Mouse (Mus musculus) forebrain, embryonic 13.5 days (tissue): Measurements from ENCODE around the gene Rnf168. TPM values are rescaled to one million over a fixed set of nuclear protein-coding genes. Genes with fewer than 3 reads are reported as not detected.
A peak's percentile ranks its signal among the peaks of the same experiment; 100 is the strongest.

Source experiments
- ATAC-seq: fragments of 200-750 bp; cut with Nextera tagmentation; 2 replicates; pipeline ENCODE4 v1.8.0; 2017
- H3K27ac ChIP-seq: fragments of 300-500 bp; sonication (generic); 2 replicates; pipeline ENCODE4 v1.5.1; 2015; ENCODE audit warnings: inconsistent platforms, mild to moderate bottlenecking, moderate library complexity
- H3K27me3 ChIP-seq: fragments of 300-500 bp; sonication (generic); 2 replicates; pipeline ENCODE4 v1.6.1; 2015; ENCODE audit warnings: mild to moderate bottlenecking, inconsistent platforms
- H3K36me3 ChIP-seq: fragments of 300-500 bp; sonication (generic); 2 replicates; pipeline ENCODE4 v1.6.1; 2015; ENCODE audit warnings: mild to moderate bottlenecking, inconsistent platforms; ENCODE audit not compliant: poor library complexity, severe bottlenecking
- H3K4me1 ChIP-seq: fragments of 300-500 bp; sonication (generic); 2 replicates; pipeline ENCODE4 v1.6.1; 2015; ENCODE audit warnings: inconsistent platforms
- H3K4me2 ChIP-seq: fragments of 300-500 bp; sonication (generic); 2 replicates; pipeline ENCODE4 v1.6.1; 2015; ENCODE audit warnings: inconsistent platforms, mild to moderate bottlenecking, moderate library complexity
- H3K4me3 ChIP-seq: fragments of 300-500 bp; sonication (generic); 2 replicates; pipeline ENCODE4 v1.5.1; 2015; ENCODE audit warnings: mild to moderate bottlenecking, inconsistent platforms
- H3K9ac ChIP-seq: fragments of 300-500 bp; sonication (generic); 2 replicates; pipeline ENCODE4 v1.6.1; 2015; ENCODE audit warnings: mild to moderate bottlenecking, inconsistent platforms
- H3K9me3 ChIP-seq: fragments of 300-500 bp; sonication (generic); replicated peaks from 2 replicates; pipeline ENCODE4 v1.6.1; 2016; ENCODE audit warnings: inconsistent platforms
- WGBS: fragments of 180-500 bp; shearing (Covaris S2); methylation state at CpG from one replicate; pipeline ENCODE4 v1.1.7; 2015; 5-methylcytosine and 5-hydroxymethylcytosine counted together
- polyA plus RNA-seq: library from polyadenylated mRNA; unstranded; fragments of >200 nt; fragmentation: Nextera tagmentation; extraction: Ambion mirVana; gene quantifications from 2 replicates; pipeline ENCODE4 v1.2.1, GENCODE M21; 2015

Rnf168 gene
- polyA plus RNA-seq, 1 experiment from 2014 or later: 38.5 TPM

DNA sequence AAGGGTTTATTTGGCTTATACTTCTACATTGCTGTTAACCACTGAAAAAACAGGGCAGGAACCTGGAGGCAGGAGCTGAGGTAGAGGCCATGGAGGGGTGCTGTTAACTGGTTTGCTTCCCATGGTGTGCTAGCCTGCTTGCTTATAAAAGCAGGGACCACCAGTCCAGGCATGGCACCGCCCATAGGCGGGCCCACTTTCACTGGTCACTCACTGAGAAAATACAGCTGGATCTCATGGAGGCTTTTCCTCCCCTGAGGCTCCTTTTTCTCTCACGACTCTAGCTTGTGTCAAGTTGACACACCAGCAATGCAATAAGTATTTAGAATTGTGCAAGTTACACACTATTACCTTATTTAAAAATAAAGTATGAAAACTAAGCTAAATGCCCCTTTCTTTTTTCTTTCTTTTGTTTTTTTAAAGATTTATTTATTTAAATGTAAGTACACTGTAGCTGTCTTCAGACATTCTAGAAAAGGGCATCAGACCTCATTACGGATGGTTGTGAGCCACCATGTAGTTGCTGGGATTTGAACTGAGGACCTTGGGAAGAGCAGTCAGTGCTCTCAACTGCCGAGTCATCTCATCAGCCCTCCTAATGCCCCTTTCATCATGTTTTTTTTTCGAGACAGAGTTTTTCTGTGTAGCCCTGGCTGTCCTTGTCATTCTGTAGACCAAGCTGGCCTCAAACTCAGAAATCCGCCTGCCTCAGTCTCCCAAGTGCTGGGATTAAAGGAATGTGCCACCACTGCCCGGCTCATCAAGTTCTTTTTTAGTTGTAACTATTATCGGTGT is 53.8 kb downstream of the Rnf168 start:
- Histone ChIP-seq H3K4me3 (peak overlapping the region; percentile 99), H3K36me3 (no peaks in the 10 kb centered on the region), H3K9me3 (no peaks in the 10 kb centered on the region), H3K27ac (no peak overlapping the region), H3K9ac (peak overlapping the region; percentile 98), H3K27me3 (no peaks in the 10 kb centered on the region), H3K4me2 (peak overlapping the region; percentile 70), H3K4me1 (peaks cover 19% of the 10 kb centered on the region)
- no peak for ATAC-seq
- WGBS: 56% methylated on average over 9 of the region's 9 CpGs

DNA sequence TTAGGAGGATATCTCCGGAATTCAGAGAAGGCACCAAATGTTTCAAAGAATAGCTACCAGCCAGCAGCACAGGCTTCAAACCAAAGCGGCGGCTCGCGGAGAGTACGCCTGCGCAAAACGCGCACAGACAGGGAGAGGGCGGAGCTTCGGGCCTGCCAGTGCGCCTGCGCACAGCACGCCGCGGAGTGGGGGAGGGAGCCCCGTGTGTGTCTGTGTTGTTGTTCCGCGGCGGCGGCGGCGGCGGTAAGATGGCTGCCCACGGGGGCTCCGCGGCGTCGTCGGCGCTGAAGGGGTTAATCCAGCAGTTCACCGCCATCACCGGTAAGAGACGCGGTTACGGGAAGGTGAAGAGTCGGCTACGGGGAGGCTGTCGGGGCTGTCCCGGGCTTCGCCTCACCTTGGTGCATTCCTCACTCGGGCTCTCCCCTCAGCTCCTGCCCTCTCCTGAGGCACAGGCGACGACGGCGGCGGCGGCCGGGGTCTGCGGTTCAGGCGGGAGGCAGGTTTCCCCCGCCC is 54.8 kb downstream of the Rnf168 start, which contains the start of gene Ubxn7:
TSS of gene Ubxn7 (plus strand) at position 218 of the 516 bp plus-strand sequence.
- H3K27ac ChIP-seq: peak within 1 kb of the TSS; percentile 94
- under 1% methylated on average over 42 of the region's 52 CpGs for WGBS
- H3K4me3 ChIP-seq: peak within 1 kb of the TSS; percentile 99
- H3K9ac ChIP-seq: peak within 1 kb of the TSS; percentile 98
- no peaks in the 10 kb centered on the region for H3K27me3 ChIP-seq
- ATAC-seq: peak; percentile 98
- no peaks in the 10 kb centered on the region for H3K9me3 ChIP-seq
- peaks cover 19% of the 10 kb centered on the region for H3K4me1 ChIP-seq
- H3K4me2 ChIP-seq: peak within 1 kb of the TSS; percentile 70
- no peaks in the 10 kb centered on the region for H3K36me3 ChIP-seq

DNA sequence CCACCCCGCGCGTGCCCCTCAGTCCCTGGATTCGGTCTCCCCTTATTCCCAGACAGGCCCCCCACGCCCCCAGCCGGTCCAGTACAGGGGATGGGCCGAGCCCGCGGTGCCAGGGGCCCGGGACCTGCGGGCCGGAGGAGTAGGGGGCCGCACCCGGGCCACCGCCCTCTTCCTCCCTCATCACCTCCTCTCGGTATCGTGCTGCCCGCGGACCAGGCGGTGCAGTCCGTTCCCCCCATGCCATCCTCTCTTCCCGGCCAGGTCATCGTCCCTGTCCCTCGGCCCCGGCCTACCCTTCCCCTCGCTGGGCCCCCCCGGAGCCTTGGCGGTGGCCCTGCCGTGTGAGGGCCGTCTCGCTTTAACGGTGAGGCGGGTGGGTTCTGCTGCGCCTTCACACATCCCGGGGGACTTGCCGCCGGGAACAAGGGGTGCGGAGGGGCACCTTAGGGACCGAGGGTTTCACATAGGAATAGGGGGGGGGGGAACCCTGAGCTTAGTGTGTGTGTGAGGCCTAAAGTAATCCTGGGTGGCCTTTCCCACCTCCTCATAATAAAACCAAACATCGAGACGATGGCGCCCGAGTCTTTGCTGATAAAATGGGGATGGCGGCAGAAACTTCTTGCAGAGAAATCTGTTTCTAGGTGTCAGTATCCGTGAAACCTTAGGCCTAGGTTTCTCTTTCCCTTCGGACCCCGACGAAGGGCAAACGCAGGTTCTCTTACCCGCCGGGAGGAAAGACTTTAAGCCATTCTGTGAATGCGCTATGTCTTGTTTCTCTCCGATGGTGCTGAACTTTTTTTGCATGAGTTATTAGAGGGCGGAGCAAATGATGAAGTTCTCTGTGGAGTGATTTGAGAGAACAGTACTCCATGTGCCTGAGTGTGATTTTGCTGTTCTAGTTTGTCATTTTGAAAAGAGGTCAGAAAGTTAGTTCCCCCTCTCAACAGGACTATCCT is 55.6 kb downstream of the Rnf168 start:
- Histone ChIP-seq H3K9me3 (no peaks in the 10 kb centered on the region), H3K9ac (peak overlapping the region; percentile 98), H3K27ac (peak overlapping the region; percentile 94), H3K4me3 (peak overlapping the region; percentile 99), H3K4me2 (peak overlapping the region; percentile 70), H3K36me3 (no peaks in the 10 kb centered on the region), H3K27me3 (no peaks in the 10 kb centered on the region), H3K4me1 (peaks cover 19% of the 10 kb centered on the region)
- peak; percentile 80 for ATAC-seq
- 0% methylated on average over 41 of the region's 54 CpGs for WGBS

DNA sequence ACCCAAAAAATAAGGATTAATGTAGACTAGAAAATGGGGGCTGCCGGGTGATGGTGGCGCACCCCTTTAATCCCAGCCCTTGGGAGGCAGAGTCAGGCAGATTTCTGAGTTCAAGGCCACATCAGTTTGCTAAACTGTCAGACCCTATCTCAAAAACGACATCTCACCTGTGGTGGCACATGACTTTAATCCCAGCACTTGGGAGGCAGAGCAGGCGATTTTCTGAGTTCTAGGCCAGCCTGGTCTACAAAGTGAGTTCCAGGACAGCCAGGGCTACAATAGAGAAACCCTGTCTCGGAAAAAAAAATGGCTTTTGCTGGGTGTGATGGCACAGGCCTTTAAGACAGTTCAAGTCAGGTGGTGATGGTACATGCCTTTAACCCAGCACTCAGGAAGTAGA is 57.9 kb downstream of the Rnf168 start:
- no peak for ATAC-seq
- H3K27ac ChIP-seq: no peak overlapping the region
- H3K9ac ChIP-seq: no peak overlapping the region
- whole genome bisulfite sequencing: 92% methylated on average over 5 of the region's 5 CpGs
- H3K4me2 ChIP-seq: no peak overlapping the region
- H3K4me3 ChIP-seq: no peak overlapping the region
- no peaks in the 10 kb centered on the region for H3K36me3 ChIP-seq
- peaks cover 19% of the 10 kb centered on the region for H3K4me1 ChIP-seq
- H3K9me3 ChIP-seq: no peaks in the 10 kb centered on the region
- no peaks in the 10 kb centered on the region for H3K27me3 ChIP-seq

DNA sequence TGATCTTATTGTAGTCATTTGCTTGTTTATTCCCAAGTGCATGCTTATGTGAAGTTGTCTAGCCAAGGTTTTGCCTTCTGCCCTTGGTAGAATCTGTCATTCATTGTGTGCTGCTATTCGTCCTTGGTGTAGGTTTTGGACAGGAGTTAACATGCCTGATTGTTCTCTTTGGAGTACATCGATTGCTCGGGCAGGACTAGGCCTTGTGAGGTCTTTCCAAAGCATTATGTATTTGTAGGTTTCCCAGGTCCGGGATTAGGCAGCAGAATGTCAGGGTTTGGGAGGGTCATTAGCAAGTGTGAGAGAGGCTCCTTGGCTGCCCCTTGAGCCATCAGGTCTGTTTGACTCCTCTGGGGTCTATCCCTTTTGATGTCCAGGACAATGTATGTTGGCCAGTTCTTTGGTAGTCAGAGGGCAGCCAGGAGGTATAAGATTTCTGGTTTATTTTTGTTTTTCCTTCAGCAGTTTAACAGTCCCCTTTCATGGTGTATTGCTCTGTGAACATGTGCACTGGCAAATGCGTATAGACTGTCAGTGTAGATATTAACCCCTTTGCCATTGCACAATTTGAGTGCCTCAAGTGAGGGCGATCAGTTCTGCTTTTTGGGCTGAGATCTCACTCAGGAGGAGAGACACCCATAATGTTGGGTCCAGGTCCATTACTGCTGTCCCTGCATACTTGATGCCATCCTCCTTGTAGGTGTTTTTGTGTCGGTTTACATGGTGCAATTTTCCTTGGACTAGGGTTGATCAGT is 58.9 kb downstream of the Rnf168 start:
- Histone ChIP-seq H3K9ac (no peak overlapping the region), H3K27me3 (no peaks in the 10 kb centered on the region), H3K4me1 (peaks cover 15% of the 10 kb centered on the region), H3K27ac (no peak overlapping the region), H3K4me3 (no peak overlapping the region), H3K9me3 (no peaks in the 10 kb centered on the region), H3K36me3 (no peaks in the 10 kb centered on the region), H3K4me2 (no peak overlapping the region)
- 85% methylated on average over 7 of the region's 7 CpGs for WGBS
- ATAC-seq: no peak

DNA sequence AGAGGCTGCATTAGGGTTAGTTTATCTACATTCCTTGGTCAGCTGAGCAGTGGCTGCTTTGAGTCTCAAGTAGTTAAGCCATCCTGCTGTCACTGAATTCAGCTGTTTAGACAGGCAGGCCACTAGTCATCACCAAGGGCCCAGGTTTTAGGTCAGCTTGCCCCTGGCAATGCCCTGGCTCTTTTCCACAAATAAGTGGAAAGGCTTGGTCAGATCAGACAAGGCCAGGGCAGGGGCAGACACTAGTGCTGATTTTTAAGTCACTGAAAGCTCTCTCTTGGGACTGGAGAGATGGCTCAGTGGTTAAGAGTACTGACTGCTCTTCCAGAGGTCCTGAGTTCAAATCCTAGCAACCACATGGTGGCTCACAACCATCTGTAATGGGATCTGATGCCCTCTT is 59.7 kb downstream of the Rnf168 start:
- Histone ChIP-seq H3K27ac (no peak overlapping the region), H3K9ac (no peak overlapping the region), H3K36me3 (no peaks in the 10 kb centered on the region), H3K4me1 (peaks cover 12% of the 10 kb centered on the region), H3K4me3 (no peak overlapping the region), H3K9me3 (no peaks in the 10 kb centered on the region), H3K4me2 (no peak overlapping the region), H3K27me3 (no peaks in the 10 kb centered on the region)
- no peak for ATAC-seq

DNA sequence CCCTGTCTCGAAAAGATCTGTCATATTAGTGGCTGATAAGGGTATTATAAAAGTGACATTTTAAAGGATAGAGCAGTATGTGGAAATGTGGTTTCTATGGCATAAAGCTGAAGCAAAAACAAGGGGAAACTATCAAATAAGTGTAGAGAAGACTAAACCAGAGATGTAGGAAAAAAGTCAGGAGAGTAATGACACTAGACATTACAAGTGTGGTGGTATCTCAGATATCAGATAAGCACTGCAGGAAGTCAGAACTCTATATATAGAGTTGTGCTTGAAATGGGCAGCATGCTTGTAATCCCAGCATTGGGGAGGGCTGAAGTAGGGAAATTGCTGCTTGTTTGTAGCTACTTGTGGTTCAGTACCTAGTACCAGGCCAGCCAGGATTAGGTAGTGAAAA is 63.2 kb downstream of the Rnf168 start:
- 97% methylated on average over 1 of the region's 1 CpGs for WGBS
- H3K4me2 ChIP-seq: no peak overlapping the region
- H3K4me3 ChIP-seq: no peak overlapping the region
- H3K27ac ChIP-seq: no peak overlapping the region
- peaks cover 4% of the 10 kb centered on the region for H3K4me1 ChIP-seq
- no peak for ATAC-seq
- no peak overlapping the region for H3K9ac ChIP-seq
- no peaks in the 10 kb centered on the region for H3K27me3 ChIP-seq
- H3K9me3 ChIP-seq: no peaks in the 10 kb centered on the region
- no peaks in the 10 kb centered on the region for H3K36me3 ChIP-seq

DNA sequence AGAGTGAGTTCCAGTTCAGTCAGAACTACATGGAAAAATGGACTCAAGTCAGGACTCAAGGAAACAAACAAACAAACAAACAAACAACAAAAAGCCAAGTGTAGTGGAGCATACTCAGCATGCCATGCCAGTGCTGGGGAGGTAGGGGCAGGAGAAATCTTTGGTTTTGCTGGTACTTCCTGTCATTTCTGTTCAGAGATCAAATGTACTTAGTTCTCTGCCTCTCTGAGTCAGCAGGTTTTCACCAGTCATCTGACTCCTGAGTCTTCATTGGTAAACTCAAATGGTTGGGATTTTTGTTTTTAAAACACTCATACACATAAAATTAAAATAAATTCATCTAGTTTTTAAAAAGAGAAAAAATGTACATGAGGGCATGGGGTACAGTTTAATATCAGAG is 68.3 kb downstream of the Rnf168 start:
- Histone ChIP-seq H3K27me3 (no peaks in the 10 kb centered on the region), H3K27ac (no peak overlapping the region), H3K9ac (no peak overlapping the region), H3K36me3 (no peaks in the 10 kb centered on the region), H3K4me3 (no peak overlapping the region), H3K4me1 (no peaks in the 10 kb centered on the region), H3K4me2 (no peak overlapping the region), H3K9me3 (no peaks in the 10 kb centered on the region)
- ATAC-seq: no peak

DNA sequence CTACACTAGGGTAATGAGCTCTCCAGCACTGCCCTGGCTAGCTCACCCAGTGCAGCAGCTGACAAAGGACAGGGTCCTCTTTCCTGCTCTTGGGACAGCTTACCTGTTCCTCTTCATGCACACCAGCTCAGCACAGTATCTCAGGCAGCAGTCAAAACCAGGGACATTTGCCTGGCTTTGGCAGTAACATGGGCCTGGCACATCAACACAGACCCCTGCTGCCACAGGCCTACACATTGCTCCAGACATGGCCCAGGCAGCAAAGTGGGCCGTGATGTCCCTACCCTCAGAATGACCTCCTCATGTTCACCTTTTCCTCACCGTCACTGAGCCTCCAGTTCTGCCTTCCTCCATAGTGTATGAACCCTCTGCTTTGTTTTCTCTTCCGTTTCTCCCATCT is 73.5 kb downstream of the Rnf168 start:
- peaks cover 26% of the 10 kb centered on the region for H3K36me3 ChIP-seq
- no peak for ATAC-seq
- WGBS: 89% methylated on average over 3 of the region's 3 CpGs

More for the DNA sequence above, 73.5 kb downstream of the Rnf168 start:
- H3K4me1 ChIP-seq: no peaks in the 10 kb centered on the region
- no peak overlapping the region for H3K9ac ChIP-seq
- no peaks in the 10 kb centered on the region for H3K9me3 ChIP-seq
- no peak overlapping the region for H3K4me2 ChIP-seq
- no peak overlapping the region for H3K4me3 ChIP-seq
- H3K27me3 ChIP-seq: no peaks in the 10 kb centered on the region
- no peak overlapping the region for H3K27ac ChIP-seq
